Mouse (Mus musculus): ENCODE results near the gene Tectb.

DNA sequence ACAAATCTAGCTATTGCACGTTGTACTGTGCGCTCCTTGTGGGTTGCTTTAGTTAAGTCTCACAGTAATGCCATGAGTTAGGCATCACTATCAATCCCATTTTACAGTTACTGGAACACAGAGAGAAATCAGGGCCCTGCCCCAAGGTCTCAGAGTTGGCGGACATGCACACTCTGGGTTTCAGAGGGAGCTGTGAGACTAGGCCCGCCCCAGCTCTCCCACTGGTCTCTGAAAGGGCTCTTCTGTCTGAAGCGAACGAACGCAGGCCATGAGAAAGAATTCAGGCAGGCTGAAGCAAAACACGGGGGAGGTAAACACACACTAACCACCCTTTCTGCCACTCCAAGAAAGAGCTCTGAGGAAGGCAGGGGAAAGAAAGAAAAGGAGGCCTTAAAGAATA lies 21.9 kb upstream of the Tectb start:
- no peak for TF ChIP-seq CTCF (IDR thresholded peaks at IDR 0.05; ENCODE audit: borderline replicate concordance, insufficient read depth, low read depth, low read length)
- no peak for TF ChIP-seq POLR2A (IDR thresholded peaks at IDR 0.05; ENCODE audit: borderline replicate concordance, insufficient read depth, low read length)

Measured in cerebellum, adult 2 months (tissue).